Mouse (Mus musculus) CH12.LX (cell line): ENCODE measurements around the gene Rps6ka2.

ENCODE experiments used
- CTCF ChIP-seq, 2 experiments: IDR thresholded peaks in 1 of 2; conservative IDR thresholded peaks in 1 of 2; 2 replicates each; pipeline ENCODE4 v1.5.1; 2011 to 2012; ENCODE audit warnings: low read depth in 2 of 2, low read length in 2 of 2, improper control_type of control experiment in 1 of 2, inconsistent platforms in 1 of 2, mild to moderate bottlenecking in 1 of 2, moderate library complexity in 1 of 2
- E2F4 ChIP-seq: IDR thresholded peaks from 2 replicates; pipeline ENCODE4 v1.6.1; 2011; ENCODE audit warnings: low read depth, low read length, improper control_type of control experiment; ENCODE audit not compliant: insufficient replicate concordance
- KAT2A ChIP-seq: IDR thresholded peaks from 2 replicates; pipeline ENCODE4 v1.6.1; 2012; ENCODE audit warnings: low read length, improper control_type of control experiment, inconsistent platforms; ENCODE audit not compliant: insufficient replicate concordance
- NELFE ChIP-seq: IDR thresholded peaks from 2 replicates; pipeline ENCODE4 v1.6.1; 2011; ENCODE audit warnings: low read depth, low read length, improper control_type of control experiment
- POLR2A ChIP-seq: IDR thresholded peaks from 2 replicates; pipeline ENCODE4 v1.6.1; 2011; ENCODE audit warnings: low read depth, mild to moderate bottlenecking, improper control_type of control experiment, low read length
- RAD21 ChIP-seq: IDR thresholded peaks from 2 replicates; pipeline ENCODE4 v1.6.1; 2011; ENCODE audit warnings: low read depth, mild to moderate bottlenecking, low read length, improper control_type of control experiment, moderate library complexity
- UBTF ChIP-seq: IDR thresholded peaks from 2 replicates; pipeline ENCODE4 v1.6.1; 2012; ENCODE audit warnings: low read depth, mild to moderate bottlenecking, inconsistent platforms, low read length, improper control_type of control experiment, moderate library complexity
- USF1 ChIP-seq: IDR thresholded peaks from 2 replicates; pipeline ENCODE4 v1.6.1; 2014; ENCODE audit warnings: low read depth, mild to moderate bottlenecking, inconsistent platforms, low read length, improper control_type of control experiment
- ZC3H11A ChIP-seq: IDR thresholded peaks from 2 replicates; pipeline ENCODE4 v1.6.1; 2012; ENCODE audit warnings: low read depth, mild to moderate bottlenecking, inconsistent platforms, low read length, improper control_type of control experiment
- ZKSCAN1 ChIP-seq: IDR thresholded peaks from 2 replicates; pipeline ENCODE4 v1.6.1; 2012; ENCODE audit warnings: low read depth, inconsistent platforms, low read length, improper control_type of control experiment, borderline replicate concordance

GRCm38 (mm10) chr17:7285292-7285691 lies 115.4 kb downstream of the Rps6ka2 start:
- no peak for TF ChIP-seq NELFE
- no peak for TF ChIP-seq CTCF (conservative IDR thresholded peaks at IDR 0.05 in 1 of 2, IDR thresholded peaks at IDR 0.05 in 1 of 2; ENCODE audit: low read depth in 2 of 2, low read length in 2 of 2)
- no peak for TF ChIP-seq KAT2A
- TF ChIP-seq ZC3H11A: no peak
- TF ChIP-seq POLR2A: no peak
- no peak for TF ChIP-seq RAD21
- TF ChIP-seq USF1: no peak
- TF ChIP-seq UBTF: no peak
- TF ChIP-seq ZKSCAN1: no peak
- TF ChIP-seq E2F4: no peak
